Mouse (Mus musculus) megakaryocyte progenitor cell, adult 5-6 weeks (primary cell): ENCODE results near the gene Fev. TPM values are rescaled to one million over a fixed set of nuclear protein-coding genes. Genes with fewer than 3 reads are reported as not detected.

Source experiments
- ATAC-seq: replicated peaks from 2 replicates; pipeline ENCODE4 v1.8.0; 2016; ENCODE audit warnings: mild to moderate bottlenecking, moderate TSS enrichment, inconsistent platforms; ENCODE audit not compliant: poor library complexity
- total RNA-seq, 2 experiments: library from RNA; stranded (forward) in 1 of 2; stranded (reverse) in 1 of 2; fragments of 157-497, 149-512 nt in 1 of 2; fragments of 200-1000 nt in 1 of 2; gene quantifications; 2 replicates each; pipeline versions ENCODE4 v1.2.3 to v1.2.4; 2015 to 2017

Gene Fev
- total RNA-seq, 2 experiments from 2014 or later: not detected

- ATAC-seq: no peak
Observed at GRCm38 (mm10) chr1:74833255-74833654, 52.0 kb downstream of the Fev start.

Other genes with a start within 250 kb of the Fev start
- gene Ttll4, start 223.7 kb downstream of the Fev start, total RNA-seq (2015): 16.6 and 27.2 TPM in 2 replicates
- gene Ttll4, start 223.7 kb downstream of the Fev start, total RNA-seq (2017): 19.6 and 21.9 TPM in 2 replicates
- gene Cyp27a1, start 171.8 kb downstream of the Fev start, total RNA-seq (2015): 2.4 and 10.6 TPM in 2 replicates
- 4.5 and 5.2 TPM in 2 replicates for gene Cyp27a1, start 171.8 kb downstream of the Fev start, total RNA-seq (2017)
- gene Prkag3, start 136.2 kb downstream of the Fev start, total RNA-seq (2015): not detected in 2 replicates
- not detected in 2 replicates for gene Prkag3, start 136.2 kb downstream of the Fev start, total RNA-seq (2017)
- gene Wnt6, start 113.5 kb downstream of the Fev start, total RNA-seq (2015): 0.07 and 0.17 TPM in 2 replicates
- gene Wnt6, start 113.5 kb downstream of the Fev start, total RNA-seq (2017): 0.74 TPM in 1 of 2 replicates, not detected in the other
- not detected in 2 replicates for gene Wnt10a, start 93.9 kb downstream of the Fev start, total RNA-seq (2015)
- not detected in 2 replicates for gene Wnt10a, start 93.9 kb downstream of the Fev start, total RNA-seq (2017)
- gene Cdk5r2, start 30.5 kb downstream of the Fev start, total RNA-seq (2015): not detected in 2 replicates
- not detected in 2 replicates for gene Cdk5r2, start 30.5 kb downstream of the Fev start, total RNA-seq (2017)
- not detected in 2 replicates for gene Cryba2, start 7.7 kb upstream of the Fev start, total RNA-seq (2015)
- gene Cryba2, start 7.7 kb upstream of the Fev start, total RNA-seq (2017): not detected in 2 replicates
- not detected in 2 replicates for gene Cfap65, start 50.2 kb upstream of the Fev start, total RNA-seq (2015)
- gene Cfap65, start 50.2 kb upstream of the Fev start, total RNA-seq (2017): not detected in 2 replicates
- 0.07 TPM in 1 of 2 replicates, not detected in the other for gene Ihh, start 66.3 kb upstream of the Fev start, total RNA-seq (2015)
- gene Ihh, start 66.3 kb upstream of the Fev start, total RNA-seq (2017): not detected in 2 replicates
- 9.3 and 11.1 TPM in 2 replicates for gene Nhej1, start 239.8 kb upstream of the Fev start, total RNA-seq (2015)
- 10.4 and 12.6 TPM in 2 replicates for gene Nhej1, start 239.8 kb upstream of the Fev start, total RNA-seq (2017)
- 0.15 and 0.44 TPM in 2 replicates for gene Slc23a3, start 248.5 kb upstream of the Fev start, total RNA-seq (2015)
- not detected in 2 replicates for gene Slc23a3, start 248.5 kb upstream of the Fev start, total RNA-seq (2017)